Mouse (Mus musculus) forebrain, embryonic 13.5 days (tissue): ENCODE measurements at regions not wholly inside any gene's neighbourhood (a gene's known extent, or its start where the extent isn't known, plus 50 kb on each side); places are given as distances from the start of the nearest gene placed in this dataset.
"Not testable (repeated sequence)": the region's sequence is repeated elsewhere in the genome, so short reads cannot be mapped to it uniquely, and the experiment has no call there.

Source experiments
- ATAC-seq: fragments of 200-750 bp; cut with Nextera tagmentation; 2 replicates; pipeline ENCODE4 v1.8.0; 2017
- H3K27ac ChIP-seq: fragments of 300-500 bp; sonication (generic); 2 replicates; pipeline ENCODE4 v1.5.1; 2015; ENCODE audit warnings: inconsistent platforms, mild to moderate bottlenecking, moderate library complexity
- H3K27me3 ChIP-seq: fragments of 300-500 bp; sonication (generic); 2 replicates; pipeline ENCODE4 v1.6.1; 2015; ENCODE audit warnings: mild to moderate bottlenecking, inconsistent platforms
- H3K36me3 ChIP-seq: fragments of 300-500 bp; sonication (generic); 2 replicates; pipeline ENCODE4 v1.6.1; 2015; ENCODE audit warnings: mild to moderate bottlenecking, inconsistent platforms; ENCODE audit not compliant: poor library complexity, severe bottlenecking
- H3K4me1 ChIP-seq: fragments of 300-500 bp; sonication (generic); 2 replicates; pipeline ENCODE4 v1.6.1; 2015; ENCODE audit warnings: inconsistent platforms
- H3K4me2 ChIP-seq: fragments of 300-500 bp; sonication (generic); 2 replicates; pipeline ENCODE4 v1.6.1; 2015; ENCODE audit warnings: inconsistent platforms, mild to moderate bottlenecking, moderate library complexity
- H3K4me3 ChIP-seq: fragments of 300-500 bp; sonication (generic); 2 replicates; pipeline ENCODE4 v1.5.1; 2015; ENCODE audit warnings: mild to moderate bottlenecking, inconsistent platforms
- H3K9ac ChIP-seq: fragments of 300-500 bp; sonication (generic); 2 replicates; pipeline ENCODE4 v1.6.1; 2015; ENCODE audit warnings: mild to moderate bottlenecking, inconsistent platforms
- H3K9me3 ChIP-seq: fragments of 300-500 bp; sonication (generic); replicated peaks from 2 replicates; pipeline ENCODE4 v1.6.1; 2016; ENCODE audit warnings: inconsistent platforms
- WGBS: fragments of 180-500 bp; shearing (Covaris S2); methylation state at CpG from one replicate; pipeline ENCODE4 v1.1.7; 2015; 5-methylcytosine and 5-hydroxymethylcytosine counted together

DNA sequence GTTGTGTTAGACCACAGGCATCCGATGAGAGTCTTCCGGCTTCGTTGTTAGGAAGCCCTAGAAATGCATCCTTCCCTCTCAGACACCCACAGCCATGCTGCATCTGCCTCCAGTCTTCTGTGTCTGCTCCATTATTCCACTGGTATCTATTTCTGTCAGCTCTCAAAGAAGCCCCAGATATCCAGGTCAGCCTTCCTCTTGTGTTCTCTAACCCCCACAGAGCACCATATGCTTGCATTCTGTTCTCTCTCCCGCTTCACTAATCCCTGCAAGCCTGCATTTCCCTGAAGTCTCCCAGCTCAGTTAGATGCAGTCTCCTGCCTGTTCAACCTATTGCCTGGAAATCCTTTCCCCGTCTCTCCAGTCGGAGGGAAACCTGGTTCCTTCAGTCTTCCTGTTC, 53.6 kb upstream of the Wdfy3 start:
- 49% methylated on average over 6 of the region's 6 CpGs for WGBS
- no peak overlapping the region for H3K4me3 ChIP-seq
- H3K27ac ChIP-seq = no peak overlapping the region
- H3K4me2 ChIP-seq = no peak overlapping the region
- ATAC-seq = no peak
- no peaks in the 10 kb centered on the region for H3K4me1 ChIP-seq
- H3K9me3 ChIP-seq = no peaks in the 10 kb centered on the region
- no peaks in the 10 kb centered on the region for H3K36me3 ChIP-seq
- no peak overlapping the region for H3K9ac ChIP-seq
- H3K27me3 ChIP-seq = no peaks in the 10 kb centered on the region

- H3K36me3 ChIP-seq = no peaks in the 10 kb centered on the region
- H3K9ac ChIP-seq = no peak overlapping the region
- H3K4me3 ChIP-seq = no peak overlapping the region
- WGBS = 19% methylated on average over 3 of the region's 3 CpGs
- no peaks in the 10 kb centered on the region for H3K4me1 ChIP-seq
- H3K27ac ChIP-seq = no peak overlapping the region
- no peak overlapping the region for H3K4me2 ChIP-seq
- no peaks in the 10 kb centered on the region for H3K27me3 ChIP-seq
- ATAC-seq = no peak
- H3K9me3 ChIP-seq = no peaks in the 10 kb centered on the region
Observed at GRCm38 (mm10) chr5:102126737-102127136, 57.0 kb upstream of the Wdfy3 start.

GRCm38 (mm10) chr5:102147991-102148390, 78.3 kb upstream of the Wdfy3 start:
- WGBS = 74% methylated on average over 4 of the region's 4 CpGs
- Histone ChIP-seq H3K4me3 (no peak overlapping the region), H3K36me3 (no peaks in the 10 kb centered on the region), H3K9ac (no peak overlapping the region), H3K27ac (no peak overlapping the region), H3K4me2 (no peak overlapping the region), H3K27me3 (no peaks in the 10 kb centered on the region), H3K9me3 (no peaks in the 10 kb centered on the region), H3K4me1 (no peaks in the 10 kb centered on the region)
- no peak for ATAC-seq

GRCm38 (mm10) chr5:102149481-102150129, 79.9 kb upstream of the Wdfy3 start:
- no peak overlapping the region for H3K27ac ChIP-seq

GRCm38 (mm10) chr5:102159621-102160020, 89.9 kb upstream of the Wdfy3 start:
- no peak overlapping the region for H3K9ac ChIP-seq
- WGBS = 8% methylated on average over 2 of the region's 2 CpGs
- no peaks in the 10 kb centered on the region for H3K27me3 ChIP-seq
- H3K4me3 ChIP-seq = no peak overlapping the region
- no peaks in the 10 kb centered on the region for H3K36me3 ChIP-seq
- no peak overlapping the region for H3K4me2 ChIP-seq
- H3K9me3 ChIP-seq = no peaks in the 10 kb centered on the region
- no peak overlapping the region for H3K27ac ChIP-seq
- H3K4me1 ChIP-seq = no peaks in the 10 kb centered on the region
- no peak for ATAC-seq

More at GRCm38 (mm10) chr5:102149481-102150129, 79.9 kb upstream of the Wdfy3 start:
- ATAC-seq = peak; percentile 87
- H3K36me3 ChIP-seq = no peaks in the 10 kb centered on the region
- H3K27me3 ChIP-seq = no peaks in the 10 kb centered on the region
- no peak overlapping the region for H3K4me3 ChIP-seq
- H3K9me3 ChIP-seq = no peaks in the 10 kb centered on the region
- H3K4me1 ChIP-seq = no peaks in the 10 kb centered on the region
- 46% methylated on average over 14 of the region's 14 CpGs for WGBS
- no peak overlapping the region for H3K9ac ChIP-seq
- no peak overlapping the region for H3K4me2 ChIP-seq

DNA sequence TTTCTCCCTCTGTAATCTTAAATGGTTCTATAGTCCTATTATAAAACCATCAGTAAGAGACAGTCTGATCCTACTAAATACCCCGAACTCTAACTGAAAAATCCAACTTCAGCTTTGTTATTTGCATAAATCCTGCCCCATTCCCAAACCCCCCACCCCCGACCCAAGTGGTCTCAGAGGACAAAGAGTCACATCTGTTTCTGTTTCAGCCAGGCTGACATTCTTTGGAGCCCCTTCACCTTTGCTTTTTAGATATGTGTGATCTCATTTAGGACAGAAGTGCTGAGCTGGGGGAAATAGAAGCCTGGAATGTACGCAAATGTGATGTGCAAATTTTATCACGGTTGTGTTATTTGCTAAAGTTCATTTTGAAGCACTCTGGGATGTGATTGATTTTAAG, 98.3 kb upstream of the Wdfy3 start:
- Histone ChIP-seq H3K4me3 (no peak overlapping the region), H3K27me3 (no peaks in the 10 kb centered on the region), H3K9ac (no peak overlapping the region), H3K4me2 (no peak overlapping the region), H3K9me3 (no peaks in the 10 kb centered on the region), H3K27ac (no peak overlapping the region), H3K36me3 (no peaks in the 10 kb centered on the region), H3K4me1 (no peaks in the 10 kb centered on the region)
- 56% methylated on average over 4 of the region's 4 CpGs for WGBS
- ATAC-seq = no peak

- 73% methylated on average over 2 of the region's 3 CpGs for WGBS
- Histone ChIP-seq H3K27me3 (no peaks in the 10 kb centered on the region), H3K36me3 (no peaks in the 10 kb centered on the region), H3K4me2 (no peak overlapping the region), H3K27ac (no peak overlapping the region), H3K9ac (no peak overlapping the region), H3K9me3 (no peaks in the 10 kb centered on the region), H3K4me3 (no peak overlapping the region), H3K4me1 (no peaks in the 10 kb centered on the region)
- peak; percentile 92 for ATAC-seq
Observed at GRCm38 (mm10) chr5:102171808-102172207, 102.1 kb upstream of the Wdfy3 start.

GRCm38 (mm10) chr5:102180250-102180649, 110.5 kb upstream of the Wdfy3 start:
- H3K9ac ChIP-seq = no peak overlapping the region
- 82% methylated on average over 8 of the region's 8 CpGs for WGBS
- no peaks in the 10 kb centered on the region for H3K9me3 ChIP-seq
- ATAC-seq = no peak
- H3K4me2 ChIP-seq = no peak overlapping the region
- no peaks in the 10 kb centered on the region for H3K36me3 ChIP-seq
- H3K4me3 ChIP-seq = no peak overlapping the region
- H3K27ac ChIP-seq = no peak overlapping the region
- no peaks in the 10 kb centered on the region for H3K27me3 ChIP-seq
- 0 out of 2 replicates have a peak, but pooled peaks cover 4% of the 10 kb centered on the region for H3K4me1 ChIP-seq

GRCm38 (mm10) chr5:102188951-102189350, 119.2 kb upstream of the Wdfy3 start:
- not testable (repeated sequence) for H3K4me1 ChIP-seq, H3K27ac ChIP-seq, H3K9me3 ChIP-seq, H3K27me3 ChIP-seq, H3K36me3 ChIP-seq, H3K9ac ChIP-seq, H3K4me2 ChIP-seq, ATAC-seq, H3K4me3 ChIP-seq
- 92% methylated on average over 4 of the region's 4 CpGs for WGBS

DNA sequence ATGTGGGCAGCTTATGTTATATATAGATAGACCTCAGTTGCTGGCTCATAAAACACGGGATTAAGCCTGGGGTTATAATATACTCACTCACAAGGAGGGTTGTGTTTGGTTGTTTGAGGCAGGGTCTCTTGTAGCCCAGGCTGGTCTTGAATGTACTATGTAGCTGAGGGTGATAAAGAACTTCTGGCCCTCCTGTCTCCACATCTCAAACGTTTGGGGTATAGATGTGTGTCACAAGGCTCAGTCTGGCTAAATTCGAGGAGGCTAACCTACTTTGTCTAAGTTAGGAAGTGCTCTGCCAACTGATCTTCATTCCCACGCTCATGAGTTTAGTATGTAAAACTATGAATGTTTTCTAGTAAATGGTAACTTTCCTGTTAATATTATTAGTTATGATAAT, 136.7 kb upstream of the Wdfy3 start:
- Histone ChIP-seq H3K9me3 (no peaks in the 10 kb centered on the region), H3K4me2 (no peak overlapping the region), H3K4me1 (no peaks in the 10 kb centered on the region), H3K4me3 (no peak overlapping the region), H3K9ac (no peak overlapping the region), H3K36me3 (no peaks in the 10 kb centered on the region), H3K27ac (no peak overlapping the region), H3K27me3 (no peaks in the 10 kb centered on the region)
- 47% methylated on average over 4 of the region's 4 CpGs for WGBS
- no peak for ATAC-seq

DNA sequence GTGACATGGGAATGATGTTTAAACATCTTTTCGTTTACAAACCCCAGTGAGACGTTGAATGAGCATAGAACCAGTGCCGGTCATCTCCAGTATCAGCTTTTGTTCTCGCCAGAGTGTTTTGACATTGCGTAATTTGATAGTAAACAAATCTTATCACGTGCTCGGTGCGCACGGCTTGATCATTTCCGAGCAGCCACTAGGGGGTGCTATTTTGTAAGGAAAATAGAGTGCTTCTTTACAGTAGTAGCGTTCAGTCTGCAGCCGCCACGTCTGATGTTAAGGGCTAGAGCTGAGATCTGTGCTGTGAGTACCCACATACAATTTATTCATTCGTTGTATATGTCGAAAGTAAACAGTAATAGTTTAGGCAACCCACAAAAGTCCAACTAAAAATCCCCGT, 137.2 kb upstream of the Wdfy3 start:
- Histone ChIP-seq H3K4me2 (peak overlapping the region; percentile 52), H3K4me1 (no peaks in the 10 kb centered on the region), H3K9me3 (no peaks in the 10 kb centered on the region), H3K36me3 (no peaks in the 10 kb centered on the region), H3K27me3 (no peaks in the 10 kb centered on the region), H3K9ac (no peak overlapping the region), H3K27ac (no peak overlapping the region), H3K4me3 (no peak overlapping the region)
- WGBS = 4% methylated on average over 16 of the region's 16 CpGs
- peak; percentile 93 for ATAC-seq

- 64% methylated on average over 6 of the region's 6 CpGs for WGBS
- Histone ChIP-seq H3K4me1 (no peaks in the 10 kb centered on the region), H3K36me3 (no peaks in the 10 kb centered on the region), H3K4me3 (no peak overlapping the region), H3K4me2 (no peak overlapping the region), H3K27me3 (no peaks in the 10 kb centered on the region), H3K9me3 (no peaks in the 10 kb centered on the region), H3K9ac (no peak overlapping the region), H3K27ac (no peak overlapping the region)
- no peak for ATAC-seq
Observed at GRCm38 (mm10) chr5:102213145-102213544, 143.4 kb upstream of the Wdfy3 start.

DNA sequence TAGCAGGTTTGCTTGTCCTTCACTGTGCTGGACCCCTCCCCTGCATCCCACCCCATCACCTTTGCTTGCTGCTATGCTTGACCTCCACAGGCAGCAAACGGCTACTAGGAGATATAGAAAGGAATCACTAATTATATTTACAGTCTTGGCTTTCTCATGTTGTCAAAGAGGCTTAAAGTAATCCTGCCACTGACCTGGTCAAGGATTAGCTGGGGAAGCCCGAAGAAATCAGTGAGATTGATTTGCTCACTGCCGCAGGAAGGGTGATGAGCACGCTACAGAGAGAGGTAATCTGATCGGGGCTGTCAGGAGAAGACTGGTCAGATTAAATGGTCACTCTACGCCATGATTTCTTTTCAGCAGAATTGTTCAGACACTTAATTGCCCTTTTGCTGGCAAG, 157.4 kb upstream of the Wdfy3 start:
- Histone ChIP-seq H3K4me1 (no peaks in the 10 kb centered on the region), H3K4me2 (no peak overlapping the region), H3K9me3 (no peaks in the 10 kb centered on the region; the same call in 1 of the 2 replicates), H3K27ac (no peak overlapping the region), H3K36me3 (no peaks in the 10 kb centered on the region), H3K4me3 (no peak overlapping the region), H3K27me3 (no peaks in the 10 kb centered on the region), H3K9ac (no peak overlapping the region)
- no peak for ATAC-seq
- WGBS = 35% methylated on average over 6 of the region's 6 CpGs
